Mouse (Mus musculus): Measurements from ENCODE around the gene Adamts5. TPM values are rescaled to one million over a fixed set of nuclear protein-coding genes. Genes with fewer than 3 reads are reported as not detected.

Adamts5 gene
- polyA plus RNA-seq, 1 experiment from 2014 or later = 0.59 TPM

DNA sequence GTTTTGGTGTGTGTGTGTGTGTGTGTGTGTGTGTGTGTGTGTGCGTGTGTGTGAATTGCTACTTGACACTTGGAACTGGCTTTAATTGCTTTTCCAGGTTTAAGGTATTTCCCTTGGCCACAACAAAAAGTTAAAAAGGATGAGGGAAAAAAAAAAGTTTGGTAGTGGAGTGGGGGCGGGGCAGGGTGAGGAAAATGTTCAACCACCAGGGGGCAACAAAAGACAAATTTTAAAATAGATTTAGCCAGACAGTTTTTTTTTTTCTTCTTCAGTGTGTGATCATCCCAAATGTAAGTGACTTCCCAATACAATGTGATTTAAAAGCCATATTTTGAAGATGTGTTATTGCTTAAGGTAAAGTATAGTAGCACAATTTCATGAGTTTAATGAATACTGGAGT, 94.0 kb downstream of the Adamts5 start:
- H3K4me1 ChIP-seq (ENCODE audit: insufficient read depth) = no peaks in the 10 kb centered on the region
- H3K9me3 ChIP-seq (ENCODE audit: low read length) = no peaks in the 10 kb centered on the region
- no peak overlapping the region for H3K27ac ChIP-seq (ENCODE audit: low read depth)
- H3K9ac ChIP-seq (replicated peaks) = no peak overlapping the region
- H3K36me3 ChIP-seq (replicated peaks; ENCODE audit: insufficient read depth, low read length) = no peaks in the 10 kb centered on the region
- TF ChIP-seq EP300 (IDR thresholded peaks at IDR 0.05; ENCODE audit: low read depth) = no peak; the same call in 1 of the 2 replicates
- peak; percentile 48 for TF ChIP-seq CTCF (IDR thresholded peaks at IDR 0.05; ENCODE audit: low read depth)
- peaks cover 11% of the 10 kb centered on the region; the same call in 1 of the 2 replicates for H3K27me3 ChIP-seq (ENCODE audit: insufficient read depth, low read length)
- peak; percentile 47 for DNase-seq
- 17% methylated on average over 2 of the region's 2 CpGs for WGBS (ENCODE audit: insufficient replicate concordance)
- no peak overlapping the region for H3K4me3 ChIP-seq (ENCODE audit: low read depth, low read length)
- ATAC-seq = no peak
- H3K4me2 ChIP-seq (ENCODE audit: low read depth, low read length) = no peak overlapping the region

DNA sequence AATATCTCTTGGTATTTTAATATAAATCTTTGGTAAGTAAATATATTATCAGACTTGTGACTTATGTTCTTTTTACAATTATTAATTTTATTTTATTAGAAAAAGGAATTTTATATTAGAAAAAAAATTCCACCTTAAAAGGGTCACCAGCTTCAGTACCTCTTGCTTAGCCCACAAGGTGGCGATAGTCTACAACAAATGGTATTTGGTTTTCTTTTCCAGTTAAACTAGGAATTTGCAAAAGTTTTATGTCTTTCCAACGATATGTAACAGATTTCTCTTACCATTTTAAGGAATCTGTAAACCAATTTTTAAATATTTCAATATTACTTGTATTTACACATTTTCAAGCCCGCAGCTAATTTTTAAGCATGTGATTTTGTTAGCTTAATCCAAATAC, 94.6 kb downstream of the Adamts5 start:
- ATAC-seq = no peak
- 22% methylated on average over 3 of the region's 3 CpGs for WGBS (ENCODE audit: insufficient replicate concordance)
- TF ChIP-seq EP300 (IDR thresholded peaks at IDR 0.05; ENCODE audit: low read depth) (no peak), CTCF (IDR thresholded peaks at IDR 0.05; ENCODE audit: low read depth) (peak; percentile 65)
- Histone ChIP-seq H3K27ac (ENCODE audit: low read depth) (no peak overlapping the region), H3K9ac (replicated peaks) (no peak overlapping the region), H3K4me2 (ENCODE audit: low read depth, low read length) (no peak overlapping the region), H3K4me3 (ENCODE audit: low read depth, low read length) (no peak overlapping the region), H3K27me3 (ENCODE audit: insufficient read depth, low read length) (peaks cover 16% of the 10 kb centered on the region; the same call in 1 of the 2 replicates), H3K36me3 (replicated peaks; ENCODE audit: insufficient read depth, low read length) (no peaks in the 10 kb centered on the region), H3K9me3 (ENCODE audit: low read length) (no peaks in the 10 kb centered on the region), H3K4me1 (ENCODE audit: insufficient read depth) (peaks cover 2% of the 10 kb centered on the region; the same call in 1 of the 2 replicates)
- peak; percentile 33 for DNase-seq

Other genes with a start within 250 kb of the Adamts5 start
- gene Adamts1, start 98.7 kb downstream of the Adamts5 start, polyA plus RNA-seq (2015; fragmentation: Nextera tagmentation; extraction: Ambion mirVana) = 5.2 and 7.0 TPM in 2 replicates

Data from liver, postnatal 0 days (tissue).